Mouse (Mus musculus) mesoderm, embryonic 11.5 days (tissue): ENCODE measurements at regions not wholly inside any gene's neighbourhood (a gene's known extent, or its start where the extent isn't known, plus 50 kb on each side); places are given as distances from the start of the nearest gene placed in this dataset.
A peak's percentile ranks its signal among the peaks of the same experiment; 100 is the strongest.

Experiments used
- DNase-seq: peaks from one replicate; pipeline ENCODE4 v3.0.0-alpha.2; 2012; ENCODE audit warnings: low read depth, low spot score

- DNase-seq = no peak
Observed at GRCm38 (mm10) chr3:147096179-147096578, 244.0 kb downstream of the Ttll7 start.

- no peak for DNase-seq
Observed at GRCm38 (mm10) chr3:147098065-147098580, 246.0 kb downstream of the Ttll7 start.

GRCm38 (mm10) chr3:147098611-147099010, 246.4 kb downstream of the Ttll7 start:
- DNase-seq = no peak

- no peak for DNase-seq
Observed at GRCm38 (mm10) chr3:147099143-147099713, 247.1 kb downstream of the Ttll7 start.

- peak; percentile 47 for DNase-seq
Observed at GRCm38 (mm10) chr3:147101053-147101764, 249.0 kb downstream of the Ttll7 start.

GRCm38 (mm10) chr3:147101765-147102113, 249.6 kb downstream of the Ttll7 start:
- DNase-seq = no peak

GRCm38 (mm10) chr3:147103428-147103827, 251.3 kb downstream of the Ttll7 start:
- DNase-seq = no peak

- no peak for DNase-seq
Observed at GRCm38 (mm10) chr3:147117609-147118008, 265.4 kb downstream of the Ttll7 start.

GRCm38 (mm10) chr3:147118092-147118491, 265.9 kb downstream of the Ttll7 start:
- DNase-seq = no peak

GRCm38 (mm10) chr3:147118622-147119021, 266.5 kb downstream of the Ttll7 start:
- no peak for DNase-seq

- no peak for DNase-seq
Observed at GRCm38 (mm10) chr3:147121826-147122225, 269.7 kb downstream of the Ttll7 start.

- no peak for DNase-seq
Observed at GRCm38 (mm10) chr3:147127740-147128139, 275.6 kb downstream of the Ttll7 start.

- no peak for DNase-seq
Observed at GRCm38 (mm10) chr3:147132830-147133229, 280.7 kb downstream of the Ttll7 start.

GRCm38 (mm10) chr3:147133408-147133807, 281.2 kb downstream of the Ttll7 start:
- no peak for DNase-seq

- no peak for DNase-seq
Observed at GRCm38 (mm10) chr3:147140414-147140813, 288.2 kb downstream of the Ttll7 start.

- no peak for DNase-seq
Observed at GRCm38 (mm10) chr3:147153456-147153855, 301.3 kb downstream of the Ttll7 start.

- DNase-seq = no peak
Observed at GRCm38 (mm10) chr3:147153998-147154397, 301.8 kb downstream of the Ttll7 start.

- DNase-seq = no peak
Observed at GRCm38 (mm10) chr3:147163126-147163525, 311.0 kb downstream of the Ttll7 start.

- no peak for DNase-seq
Observed at GRCm38 (mm10) chr3:147163540-147163939, 311.4 kb downstream of the Ttll7 start.

GRCm38 (mm10) chr3:147164931-147165330, 312.8 kb downstream of the Ttll7 start:
- no peak for DNase-seq

- DNase-seq = no peak
Observed at GRCm38 (mm10) chr3:147166555-147166954, 314.4 kb downstream of the Ttll7 start.

- no peak for DNase-seq
Observed at GRCm38 (mm10) chr3:147169215-147169614, 317.0 kb downstream of the Ttll7 start.

GRCm38 (mm10) chr3:147170106-147170505, 317.9 kb downstream of the Ttll7 start:
- no peak for DNase-seq
